Mouse (Mus musculus): ENCODE measurements at regions not wholly inside any gene's neighbourhood (a gene's known extent, or its start where the extent isn't known, plus 50 kb on each side); places are given as distances from the start of the nearest gene placed in this dataset.

DNA sequence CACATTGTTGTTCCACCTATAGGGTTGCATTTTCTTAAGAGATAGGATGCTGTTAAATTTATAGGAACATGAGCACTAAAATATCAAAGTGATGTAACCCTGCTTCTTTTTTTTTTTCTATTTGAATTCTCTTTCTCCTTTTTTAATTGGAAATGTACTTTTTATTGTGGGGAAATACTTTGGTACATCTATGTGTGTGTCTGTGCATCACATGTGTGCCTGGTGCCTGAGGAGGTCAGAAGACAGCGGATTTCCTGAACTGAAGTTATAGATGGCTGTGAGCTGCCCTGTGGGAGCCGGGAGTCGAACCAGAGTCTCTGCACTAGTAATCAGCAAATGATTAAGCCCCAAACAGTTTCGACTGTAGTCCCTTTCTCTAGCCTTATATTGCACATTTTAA, 180.7 kb downstream of the Ifng start:
- DNase-seq (ENCODE audit: extremely low spot score in 1 of 2, low spot score in 1 of 2) = no peak

DNA sequence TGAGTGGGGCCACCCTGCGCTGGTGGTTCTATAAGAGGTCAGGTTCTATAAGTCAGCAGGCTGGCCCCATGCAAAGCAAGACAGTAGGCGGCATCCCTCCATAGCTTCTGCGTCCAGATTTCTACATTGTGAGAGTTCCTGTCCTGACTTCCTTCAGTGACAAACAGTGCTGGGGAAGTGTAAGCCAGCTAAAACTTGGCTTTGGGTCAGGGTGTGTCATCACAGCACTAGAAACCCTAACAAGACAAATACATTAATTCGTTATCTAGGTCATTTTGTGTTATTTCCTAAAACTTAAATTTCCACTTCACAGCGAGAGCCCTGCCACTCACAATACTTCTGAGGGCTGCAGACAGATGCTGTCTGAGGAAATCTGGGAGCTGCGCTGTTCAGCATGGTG, 181.3 kb downstream of the Ifng start:
- DNase-seq (ENCODE audit: extremely low spot score in 1 of 2, low spot score in 1 of 2) = no peak

DNA sequence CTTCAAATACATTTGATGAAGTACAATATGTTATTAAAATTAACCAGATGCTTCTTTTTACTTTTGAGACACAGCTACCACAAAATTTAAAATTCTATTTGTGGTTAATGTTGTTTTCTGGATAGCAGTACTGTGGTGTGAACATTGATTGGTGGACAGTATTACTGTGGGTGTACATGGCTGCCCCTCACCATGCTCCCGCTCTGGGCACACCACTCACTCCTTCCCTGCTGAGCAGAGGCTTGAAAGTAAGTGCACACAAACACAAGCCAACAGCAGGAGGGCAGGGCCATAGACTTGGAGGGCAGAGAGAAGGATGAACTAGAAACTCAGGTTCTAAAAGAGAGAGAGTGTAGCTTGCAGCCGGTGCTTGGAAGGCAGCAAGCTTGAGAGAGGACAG, 182.1 kb downstream of the Ifng start:
- no peak for DNase-seq (ENCODE audit: extremely low spot score in 1 of 2, low spot score in 1 of 2)

DNA sequence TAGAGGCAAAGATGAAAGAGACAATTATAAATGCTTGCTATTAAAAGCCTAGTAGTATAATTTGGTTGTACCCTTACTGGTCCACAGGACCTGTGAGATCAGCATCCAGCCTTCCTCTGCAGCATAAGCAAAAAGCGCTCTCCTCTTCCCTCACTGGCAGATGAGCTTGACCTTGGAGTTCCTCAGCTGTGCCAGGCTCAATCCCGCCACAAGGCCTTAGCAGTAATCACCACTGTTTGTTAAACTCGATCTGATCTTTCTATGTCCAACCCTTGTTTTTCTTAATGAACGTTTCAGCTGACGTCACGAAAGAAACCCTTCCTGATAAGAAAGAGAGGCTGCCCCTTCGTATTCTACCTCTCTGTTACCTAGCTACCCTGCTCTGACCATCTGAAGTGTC, 183.5 kb downstream of the Ifng start:
- no peak for DNase-seq (ENCODE audit: extremely low spot score in 1 of 2, low spot score in 1 of 2)

DNA sequence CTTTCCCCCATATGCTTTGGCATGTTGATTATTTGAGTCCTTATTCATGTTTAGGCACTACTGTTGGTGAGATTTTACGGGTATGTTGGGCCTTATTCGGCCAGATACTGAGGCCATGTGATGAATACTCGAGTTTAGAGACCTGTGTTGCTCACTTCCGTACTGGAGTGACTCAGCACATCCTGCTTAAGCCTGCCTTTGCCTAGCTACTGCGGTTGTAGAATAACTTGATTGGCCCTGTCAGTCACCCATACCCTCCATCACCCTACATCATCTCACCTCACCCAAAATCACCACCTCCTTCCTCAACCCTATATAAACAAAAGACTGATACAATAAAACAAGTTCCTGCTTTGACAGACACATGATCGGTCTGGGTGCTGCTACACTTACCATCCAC, 187.2 kb downstream of the Ifng start:
- DNase-seq (ENCODE audit: extremely low spot score in 1 of 2, low spot score in 1 of 2) = no peak

DNA sequence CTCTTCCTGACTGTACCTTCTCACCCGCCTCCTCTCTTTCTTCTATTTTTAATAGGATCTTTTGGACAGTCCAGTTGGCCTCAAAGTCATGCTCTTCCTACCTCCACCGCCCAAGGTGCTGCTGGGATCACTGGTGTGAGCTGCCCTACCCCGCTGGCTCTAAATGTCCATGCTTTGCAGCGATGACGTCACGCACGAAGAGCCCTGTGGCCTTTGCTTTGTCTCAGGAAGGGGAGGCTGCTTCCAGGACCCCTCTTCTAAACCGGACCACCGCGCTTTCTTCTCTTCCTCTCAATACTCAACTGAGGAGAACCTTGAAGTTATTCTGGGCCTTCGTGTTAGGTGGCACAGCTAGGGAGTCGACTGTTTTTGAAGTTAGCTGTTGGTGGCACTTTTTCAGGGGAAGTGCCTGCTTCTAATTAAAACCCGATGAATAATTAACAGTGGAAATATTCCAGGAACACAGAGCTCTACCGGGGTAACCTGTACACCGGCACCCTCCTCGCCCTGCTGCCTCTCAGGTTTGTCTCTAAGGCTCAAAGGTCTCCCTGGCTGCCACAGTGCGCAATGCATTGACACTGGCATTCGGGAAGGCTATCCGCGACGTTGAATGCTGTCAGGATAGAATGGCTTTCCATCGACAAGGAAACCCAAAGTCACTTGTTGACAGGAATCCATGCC, 188.7 kb downstream of the Ifng start:
- DNase-seq (ENCODE audit: extremely low spot score in 1 of 2, low spot score in 1 of 2) = no peak

DNA sequence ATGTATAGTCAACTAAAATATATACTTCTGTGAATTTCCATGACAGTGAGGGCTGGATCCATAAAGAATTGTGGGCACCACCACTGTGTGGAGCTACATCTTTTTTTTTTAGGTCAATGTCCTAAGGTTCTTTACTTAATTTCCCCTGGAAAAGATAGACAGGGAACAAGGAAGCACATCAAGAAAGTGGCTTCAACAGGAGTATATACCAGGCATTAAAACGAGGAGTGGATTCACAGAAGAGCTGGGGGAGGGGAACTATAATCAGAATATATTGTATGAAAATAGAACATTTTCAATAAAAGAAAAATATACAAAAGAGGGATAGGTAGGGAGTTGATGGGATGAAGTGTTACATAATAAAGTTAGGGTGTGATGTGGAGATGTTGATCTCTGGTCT, 190.9 kb downstream of the Ifng start:
- no peak for DNase-seq (ENCODE audit: extremely low spot score in 1 of 2, low spot score in 1 of 2)

DNA sequence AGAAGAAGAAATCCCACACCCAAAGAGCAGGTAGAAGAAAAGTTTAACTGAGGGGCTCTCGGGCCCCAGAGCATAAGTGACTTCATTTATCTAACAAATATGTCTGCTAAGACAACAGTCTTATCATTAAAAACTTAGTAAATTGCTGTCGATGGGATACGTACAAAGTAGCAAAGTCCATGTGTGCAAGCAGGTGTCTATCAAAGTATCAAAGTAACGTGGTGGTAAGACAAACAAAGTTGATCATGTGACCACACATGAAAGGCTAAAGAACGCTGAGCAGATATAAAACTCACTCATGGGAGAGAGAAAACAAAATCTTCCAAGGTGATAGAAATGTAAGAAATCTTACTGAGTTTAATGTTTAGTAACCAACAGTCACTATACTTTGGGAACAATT, 191.3 kb downstream of the Ifng start:
- no peak for DNase-seq (ENCODE audit: extremely low spot score in 1 of 2, low spot score in 1 of 2)

DNA sequence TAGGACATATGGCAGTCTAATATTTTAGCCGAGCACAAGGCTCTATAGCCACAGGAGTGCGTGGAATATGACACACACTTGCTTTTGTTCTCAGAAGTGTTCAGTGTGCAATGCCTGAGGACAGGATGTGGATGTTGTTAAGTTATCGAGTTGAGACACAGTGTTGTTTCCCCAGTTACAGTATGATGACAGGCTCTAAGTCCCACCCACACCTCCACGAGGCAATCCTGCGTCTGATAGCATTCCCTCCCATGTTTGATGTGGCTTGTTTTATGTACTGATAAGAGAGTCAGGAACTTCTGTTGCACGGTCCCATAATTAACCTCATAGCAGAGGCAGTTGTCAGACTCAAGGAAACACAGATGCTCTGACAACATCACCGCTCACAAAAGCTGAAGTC, 192.6 kb downstream of the Ifng start:
- no peak for DNase-seq (ENCODE audit: extremely low spot score in 1 of 2, low spot score in 1 of 2)

DNA sequence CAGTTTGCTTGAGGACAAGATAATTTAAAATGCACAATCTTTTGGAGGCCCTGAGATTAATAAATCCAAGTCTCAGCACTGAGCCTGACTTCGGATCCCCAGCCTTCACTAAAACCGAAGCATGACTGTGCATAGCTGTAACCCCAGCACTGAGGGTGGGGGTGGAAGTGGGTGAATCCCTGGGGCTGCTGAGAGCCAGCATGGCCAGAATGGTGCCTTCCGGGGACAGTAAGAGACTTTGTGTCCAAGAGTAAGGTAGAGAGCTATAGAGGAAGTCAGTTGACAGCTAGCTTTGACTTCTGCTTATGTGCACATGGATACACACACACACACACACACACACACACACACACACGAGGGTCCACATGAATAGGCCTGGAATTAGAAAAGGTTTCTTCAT, 198.3 kb downstream of the Ifng start:
- DNase-seq (ENCODE audit: extremely low spot score in 1 of 2, low spot score in 1 of 2) = no peak

DNA sequence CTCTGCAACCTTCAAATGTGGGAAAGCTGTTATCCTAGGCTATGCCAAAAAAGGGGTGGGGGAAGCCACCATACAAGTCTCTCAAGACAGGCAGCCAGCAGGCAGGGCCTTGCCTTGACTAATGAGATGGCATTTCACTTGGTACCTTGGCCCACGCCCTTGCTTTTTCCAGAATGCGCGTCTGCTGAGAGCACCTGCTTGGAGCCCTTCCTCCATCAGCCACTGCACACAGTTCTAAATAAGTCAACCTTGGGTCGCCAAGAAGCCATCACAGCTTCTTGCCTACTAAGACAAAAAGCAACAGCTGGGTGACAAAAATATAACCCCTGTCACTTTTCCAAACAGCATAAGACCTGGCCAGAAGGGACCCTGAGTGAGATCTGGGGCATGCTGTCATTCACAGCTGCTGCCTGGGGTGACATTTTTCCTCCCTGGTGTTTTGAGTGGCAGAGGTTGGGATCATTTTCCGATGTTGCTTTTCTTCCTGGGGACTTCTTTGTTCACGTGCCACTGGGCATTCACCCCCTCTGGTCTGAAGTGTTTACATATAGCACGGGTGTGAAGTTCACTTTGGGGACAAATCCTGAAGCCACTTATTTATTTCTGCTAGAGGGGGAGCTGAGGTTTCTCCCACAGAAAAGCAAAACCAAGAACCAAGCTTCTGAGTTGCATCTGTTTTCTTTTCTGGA, 199.4 kb downstream of the Ifng start:
- DNase-seq (ENCODE audit: extremely low spot score in 1 of 2, low spot score in 1 of 2) = no peak

DNA sequence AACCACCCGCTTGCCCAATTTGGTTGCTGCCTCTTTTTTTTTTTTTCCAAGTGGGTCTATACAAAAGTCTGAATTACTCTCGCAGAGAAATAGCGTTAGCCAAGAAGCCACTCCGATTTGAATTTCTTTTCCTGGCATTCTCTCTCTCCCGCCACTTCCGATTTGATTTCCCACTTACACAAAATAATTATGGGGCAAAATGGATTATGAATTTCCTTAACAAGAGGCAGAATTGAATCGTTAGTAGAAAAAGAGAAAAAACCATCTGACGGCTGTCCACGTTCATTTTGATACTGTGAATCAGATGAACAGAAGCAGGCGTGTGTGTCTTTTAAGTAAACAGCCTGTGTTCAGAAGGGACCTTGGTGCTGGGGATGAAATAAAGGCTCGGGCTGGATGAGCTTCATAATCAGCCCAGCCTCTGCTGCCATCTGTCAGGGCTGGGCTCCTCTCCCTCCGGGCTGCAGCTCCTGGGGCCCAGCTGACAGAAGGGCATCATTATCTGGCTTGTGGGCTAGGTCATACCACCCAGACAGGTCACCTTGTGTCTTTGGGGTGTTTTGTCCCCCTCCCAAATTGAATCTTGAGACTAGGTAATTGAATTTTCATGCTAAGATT, 200.1 kb downstream of the Ifng start:
- DNase-seq (ENCODE audit: extremely low spot score in 1 of 2, low spot score in 1 of 2) = no peak

DNA sequence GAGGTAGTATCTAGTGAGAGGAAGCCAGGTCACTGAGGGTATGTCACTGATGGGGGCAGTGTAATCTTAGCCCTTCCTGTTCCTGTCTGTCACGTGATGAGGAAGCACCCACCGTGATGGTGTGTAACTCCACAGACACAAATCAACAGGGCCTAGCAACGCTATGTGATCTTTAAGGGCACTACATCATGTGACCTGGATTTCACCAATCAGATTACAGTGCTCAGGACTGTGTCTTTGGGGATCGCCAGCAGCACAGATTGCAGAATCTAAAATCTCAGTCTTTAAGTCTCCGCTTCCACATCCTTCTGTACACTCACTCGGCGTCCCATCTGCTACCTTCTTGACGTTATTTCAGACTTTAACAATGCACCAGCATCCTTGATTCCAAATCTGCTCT, 202.8 kb downstream of the Ifng start:
- DNase-seq (ENCODE audit: extremely low spot score in 1 of 2, low spot score in 1 of 2) = no peak

DNA sequence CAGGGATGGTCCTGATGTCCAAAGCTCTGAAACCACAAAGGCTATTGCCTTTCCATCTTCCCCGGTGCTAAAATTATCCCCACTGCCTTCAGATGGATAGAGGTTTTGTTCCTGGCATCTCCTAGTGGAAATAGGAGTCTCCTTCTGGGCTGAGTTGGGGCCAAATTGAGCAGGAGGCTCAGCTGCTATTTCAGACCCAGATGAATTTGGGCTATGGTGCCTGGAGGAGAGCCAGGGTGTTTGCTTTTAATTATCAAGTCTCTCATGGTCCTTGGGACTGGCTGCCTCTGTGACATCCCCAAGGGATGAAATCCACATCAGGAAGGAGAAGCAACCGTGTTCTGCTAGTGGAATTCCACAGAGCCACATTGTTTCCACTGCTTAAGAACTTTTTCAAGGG, 207.3 kb downstream of the Ifng start:
- no peak for DNase-seq (ENCODE audit: extremely low spot score in 1 of 2, low spot score in 1 of 2)

DNA sequence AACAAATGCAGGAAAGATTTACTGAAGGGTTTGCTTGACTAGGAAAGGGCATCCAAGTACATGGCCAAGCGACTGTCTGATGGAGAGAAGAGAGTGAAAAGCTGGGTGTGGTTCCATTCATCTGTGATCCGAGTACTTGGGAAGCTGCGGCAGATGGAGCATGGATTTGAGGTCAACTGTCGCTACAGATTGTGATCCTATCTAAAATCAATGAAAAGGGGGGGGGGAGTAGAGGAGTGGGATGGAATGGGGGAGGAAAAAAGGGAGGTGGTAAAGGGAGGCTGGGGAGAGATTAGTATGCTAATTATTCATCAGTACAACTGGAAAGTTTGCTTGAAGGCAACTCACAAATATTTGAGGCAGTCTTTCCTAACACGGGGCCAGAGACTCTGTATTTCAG, 213.4 kb downstream of the Dyrk2 start:
- no peak for DNase-seq (ENCODE audit: extremely low spot score in 1 of 2, low spot score in 1 of 2)

DNA sequence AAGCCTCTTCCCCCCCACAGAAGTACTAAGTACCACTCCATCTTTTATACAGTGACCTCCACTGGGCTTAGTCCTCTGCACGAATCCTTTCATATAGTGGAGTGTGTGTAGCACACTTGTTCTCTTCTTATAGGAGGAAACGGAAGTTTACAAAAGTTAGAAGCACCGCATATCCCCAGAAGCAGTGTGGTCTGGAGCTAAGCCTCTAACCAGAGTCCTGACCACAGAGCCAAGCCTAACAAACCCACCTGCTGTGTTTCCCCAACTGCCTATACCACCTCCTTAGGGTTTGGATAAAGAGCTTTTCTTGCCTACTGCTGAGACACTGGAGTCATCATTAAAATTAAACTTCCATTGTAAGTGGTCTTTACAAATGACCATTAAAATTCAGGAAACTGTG, 204.0 kb downstream of the Dyrk2 start:
- DNase-seq (ENCODE audit: extremely low spot score in 1 of 2, low spot score in 1 of 2) = no peak

DNA sequence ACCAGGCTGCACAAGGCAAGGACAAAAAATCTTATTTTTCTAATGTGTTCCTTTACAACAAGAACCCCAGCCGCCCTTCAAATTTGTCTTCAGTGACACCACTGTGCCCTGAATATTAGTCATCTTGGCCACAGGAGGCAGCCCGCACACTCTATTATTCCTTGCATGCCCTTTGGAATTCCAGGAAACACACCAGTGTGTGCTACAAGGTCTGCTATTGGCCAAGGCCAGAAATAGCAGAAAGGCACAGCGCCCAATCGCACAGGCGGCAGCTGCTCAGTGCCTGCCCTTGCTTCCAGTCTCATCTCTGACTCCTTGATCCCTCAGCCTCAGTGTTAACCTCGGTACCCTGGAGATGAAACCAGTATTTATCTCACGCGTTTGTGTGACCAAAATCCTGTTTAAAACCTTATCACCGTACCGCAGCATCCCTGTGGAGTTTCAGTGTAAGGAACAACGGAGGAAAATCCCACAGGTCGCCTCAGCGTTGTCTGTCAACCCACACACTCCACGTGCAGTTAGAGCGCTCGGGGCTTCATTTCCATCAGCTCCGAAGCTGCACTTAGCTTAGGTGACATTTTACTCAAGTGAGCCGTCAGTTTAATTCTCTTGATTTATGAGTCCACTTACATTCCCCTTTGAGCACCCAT, 194.1 kb downstream of the Dyrk2 start:
- no peak for DNase-seq (ENCODE audit: extremely low spot score in 1 of 2, low spot score in 1 of 2)

DNA sequence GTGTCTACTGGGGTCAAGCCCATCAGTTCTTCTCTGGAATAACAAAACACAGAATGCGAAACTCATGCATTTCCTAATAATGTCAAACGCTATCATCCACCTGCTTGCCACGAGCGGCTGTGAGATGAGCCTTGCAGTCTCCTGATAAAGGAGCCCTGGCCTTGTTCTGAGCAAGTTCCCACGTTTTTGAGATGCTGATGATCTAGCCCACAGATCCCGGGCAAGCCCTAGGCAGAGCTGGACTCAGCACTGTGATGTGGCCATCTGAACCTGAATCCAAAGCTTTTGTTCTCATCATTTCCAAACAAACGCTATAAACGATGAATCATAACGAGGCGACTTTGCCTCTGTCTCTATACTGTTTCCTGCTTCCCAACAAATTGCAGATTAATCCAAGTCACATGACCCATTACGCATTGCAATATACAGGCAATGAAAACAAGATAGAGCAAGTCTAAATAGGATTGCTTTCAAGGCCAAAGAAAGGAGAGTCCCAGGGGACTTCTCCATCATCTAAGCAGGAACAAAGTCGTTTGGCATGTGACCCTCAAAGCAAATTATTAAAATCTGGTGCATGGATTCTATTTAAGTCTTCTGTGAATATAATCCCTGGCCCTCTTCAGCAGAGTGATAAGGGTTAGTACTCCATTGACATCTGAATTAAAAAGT, 191.1 kb downstream of the Dyrk2 start:
- no peak for DNase-seq (ENCODE audit: extremely low spot score in 1 of 2, low spot score in 1 of 2)

DNA sequence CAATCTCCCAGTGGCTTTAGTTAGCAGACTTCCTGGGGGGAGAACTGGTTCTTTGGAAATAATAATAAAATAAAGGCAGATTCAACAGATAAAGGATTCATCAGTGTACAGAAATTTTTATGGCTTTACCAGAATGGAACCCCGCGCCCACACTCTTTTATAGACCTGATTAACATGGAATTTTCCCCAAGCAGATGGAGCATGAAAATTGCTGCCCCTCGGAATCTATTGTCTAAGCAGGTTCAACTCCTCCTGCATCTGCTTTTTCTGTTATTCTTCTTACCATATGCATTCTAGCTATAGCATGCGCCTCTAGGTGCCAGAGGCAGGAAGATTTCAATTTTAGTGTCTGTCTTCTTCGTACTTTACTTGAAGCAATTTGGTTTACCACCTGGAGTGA, 190.5 kb downstream of the Dyrk2 start:
- no peak for DNase-seq (ENCODE audit: extremely low spot score in 1 of 2, low spot score in 1 of 2)

DNA sequence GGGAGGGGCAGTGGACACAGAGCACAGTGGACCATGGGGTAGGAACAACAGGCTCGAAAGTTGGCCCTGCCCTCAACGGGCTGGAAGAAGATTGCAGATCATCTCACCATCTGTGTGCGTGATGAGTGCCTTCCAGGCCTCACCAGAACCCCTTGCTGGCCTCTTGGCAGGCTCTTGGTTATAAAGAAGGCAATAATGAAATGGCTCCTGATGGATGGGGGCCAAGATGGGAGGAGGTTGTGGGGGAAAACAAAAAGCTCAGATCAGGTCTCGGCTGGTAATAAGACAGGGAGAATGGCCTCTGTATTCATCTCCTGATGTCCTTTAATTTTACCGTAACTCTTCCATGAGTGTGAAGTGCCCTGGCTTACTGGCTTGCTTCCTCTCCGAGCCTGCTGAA, 189.1 kb downstream of the Dyrk2 start:
- DNase-seq (ENCODE audit: extremely low spot score in 1 of 2, low spot score in 1 of 2) = no peak

DNA sequence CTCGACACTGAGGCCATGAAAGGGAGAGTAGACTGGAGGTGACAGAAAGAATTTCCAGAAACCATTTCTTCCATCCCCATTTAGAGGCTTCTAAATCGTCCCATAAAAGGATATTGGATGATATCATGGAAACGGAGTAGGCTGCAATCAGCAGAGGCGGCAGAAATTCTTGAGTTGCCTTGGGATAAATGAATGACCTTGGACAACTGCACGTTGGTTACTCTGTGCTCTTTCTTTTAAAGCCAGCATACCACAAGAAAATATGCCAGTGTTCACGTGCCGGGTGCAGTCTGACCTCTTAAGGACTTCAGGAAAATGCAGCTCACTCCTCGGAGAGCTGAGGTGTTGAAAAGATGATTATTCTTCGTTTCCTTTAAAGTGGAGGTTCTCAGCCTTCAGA, 186.7 kb downstream of the Dyrk2 start:
- DNase-seq (ENCODE audit: extremely low spot score in 1 of 2, low spot score in 1 of 2) = no peak

Measured in layer of hippocampus, postnatal 25 days (tissue).